Mouse (Mus musculus): ENCODE data around the gene Ddx59. TPM values are rescaled to one million over a fixed set of nuclear protein-coding genes. Genes with fewer than 3 reads are reported as not detected.

Ddx59 gene
- polyA plus RNA-seq, 1 experiment from 2014 or later = 21.9 TPM

DNA sequence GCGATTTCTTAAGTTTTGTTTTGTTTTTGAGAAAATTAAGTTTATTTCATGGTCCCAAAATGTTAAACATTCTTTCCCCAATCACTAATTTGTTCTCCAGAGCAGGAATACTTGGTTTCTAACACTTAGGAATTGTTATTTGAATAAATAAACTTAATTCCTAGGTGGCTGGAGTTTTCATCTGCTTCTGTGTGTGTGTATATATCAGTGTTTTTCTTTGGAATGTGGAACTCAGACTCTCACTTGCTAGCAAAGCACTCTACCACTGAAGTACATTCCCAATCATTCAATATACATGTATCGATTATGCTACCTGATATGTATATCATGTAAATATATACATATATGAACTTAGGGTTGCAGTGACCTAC is 670 bp downstream of the Ddx59 start:
- WGBS = 43% methylated on average over 2 of the region's 2 CpGs
- H3K9me3 ChIP-seq = no peaks in the 10 kb centered on the region
- H3K4me3 ChIP-seq = peak overlapping the region; percentile 70

DNA sequence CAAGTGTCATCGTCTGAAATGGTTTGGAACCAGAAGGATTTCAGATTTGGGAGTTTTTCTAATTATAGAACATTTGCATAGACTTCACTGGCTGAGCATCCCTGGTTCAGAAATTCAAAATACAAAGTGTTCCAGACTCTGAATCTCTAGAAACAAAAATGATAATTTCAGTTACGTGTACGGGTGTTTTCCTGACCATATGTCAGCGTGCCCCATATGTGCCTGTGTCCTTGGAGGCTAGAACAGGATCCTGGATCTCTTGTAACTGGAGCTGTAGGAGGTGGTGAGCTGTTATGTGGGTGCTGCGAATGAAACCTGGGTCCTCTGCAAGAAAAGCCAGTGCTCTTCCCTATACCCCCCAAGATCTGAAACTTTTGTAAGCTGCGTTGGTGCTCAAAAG is 3.3 kb downstream of the Ddx59 start:
- H3K4me3 ChIP-seq = no peak overlapping the region
- no peak for ATAC-seq (ENCODE audit: insufficient number of reproducible peaks, insufficient read depth, low FRiP score, low TSS enrichment, low read depth)
- H3K9me3 ChIP-seq = no peaks in the 10 kb centered on the region
- no peak overlapping the region for H3K27ac ChIP-seq
- no peak overlapping the region for H3K4me2 ChIP-seq
- 84% methylated on average over 6 of the region's 6 CpGs for WGBS
- peaks cover 28% of the 10 kb centered on the region for H3K36me3 ChIP-seq
- no peak overlapping the region for H3K9ac ChIP-seq
- H3K4me1 ChIP-seq = peaks cover 17% of the 10 kb centered on the region
- no peaks in the 10 kb centered on the region for H3K27me3 ChIP-seq

More for the DNA sequence above, 670 bp downstream of the Ddx59 start:
- Histone ChIP-seq H3K9ac (0 out of 2 replicates have a peak overlapping the region, but pooled peaks have one; percentile 88), H3K36me3 (peaks cover 15% of the 10 kb centered on the region), H3K4me1 (peaks cover 17% of the 10 kb centered on the region), H3K27ac (no peak overlapping the region), H3K27me3 (no peaks in the 10 kb centered on the region), H3K4me2 (peak overlapping the region; percentile 54)
- ATAC-seq (ENCODE audit: insufficient number of reproducible peaks, insufficient read depth, low FRiP score, low TSS enrichment, low read depth) = no peak

DNA sequence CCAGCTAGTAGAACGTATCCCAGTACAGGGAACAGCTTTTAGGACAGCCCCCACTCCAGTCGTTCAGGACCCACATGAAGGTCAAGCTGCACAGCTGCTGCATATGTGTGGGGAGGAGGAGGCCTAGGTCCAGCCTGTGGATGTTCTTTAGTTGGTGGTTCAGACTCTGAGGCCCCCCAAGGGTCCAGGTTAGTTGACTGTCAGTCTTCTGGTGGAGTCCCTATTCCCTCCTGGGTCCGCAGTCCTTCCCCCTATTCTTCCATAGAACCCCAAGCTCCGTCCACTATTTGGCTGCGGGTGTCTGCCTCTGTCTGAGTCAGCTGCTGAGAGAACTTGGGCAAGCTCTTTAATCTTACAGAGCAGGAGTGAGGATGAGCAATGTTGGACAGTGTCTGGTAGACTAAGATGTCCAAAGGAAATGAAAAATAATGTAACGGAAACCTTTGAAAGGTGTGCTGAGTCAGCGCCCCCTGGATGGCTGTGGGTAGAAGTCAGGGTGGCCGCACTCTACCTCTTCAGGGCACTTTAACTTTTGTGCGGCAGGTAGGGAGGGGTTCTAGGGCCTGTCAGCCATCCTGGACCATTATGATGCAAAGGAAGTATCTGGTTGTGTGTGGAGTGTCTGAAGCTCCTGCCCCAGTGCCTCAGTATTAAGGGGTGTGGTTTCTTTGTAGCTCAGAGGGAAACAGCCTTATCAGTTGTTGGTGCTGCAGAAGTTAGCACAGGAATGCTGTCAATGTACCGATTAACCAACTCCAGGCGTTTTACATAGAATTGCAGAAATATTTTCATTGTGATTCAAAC is 12.3 kb downstream of the Ddx59 start:
- H3K36me3 ChIP-seq = peaks cover 18% of the 10 kb centered on the region
- H3K4me2 ChIP-seq = no peak overlapping the region
- no peak overlapping the region for H3K4me3 ChIP-seq
- H3K27ac ChIP-seq = no peak overlapping the region
- no peaks in the 10 kb centered on the region for H3K9me3 ChIP-seq
- no peaks in the 10 kb centered on the region for H3K27me3 ChIP-seq
- ATAC-seq (ENCODE audit: insufficient number of reproducible peaks, insufficient read depth, low FRiP score, low TSS enrichment, low read depth) = no peak
- H3K4me1 ChIP-seq = peaks cover 8% of the 10 kb centered on the region
- no peak overlapping the region for H3K9ac ChIP-seq
- 79% methylated on average over 11 of the region's 11 CpGs for WGBS

DNA sequence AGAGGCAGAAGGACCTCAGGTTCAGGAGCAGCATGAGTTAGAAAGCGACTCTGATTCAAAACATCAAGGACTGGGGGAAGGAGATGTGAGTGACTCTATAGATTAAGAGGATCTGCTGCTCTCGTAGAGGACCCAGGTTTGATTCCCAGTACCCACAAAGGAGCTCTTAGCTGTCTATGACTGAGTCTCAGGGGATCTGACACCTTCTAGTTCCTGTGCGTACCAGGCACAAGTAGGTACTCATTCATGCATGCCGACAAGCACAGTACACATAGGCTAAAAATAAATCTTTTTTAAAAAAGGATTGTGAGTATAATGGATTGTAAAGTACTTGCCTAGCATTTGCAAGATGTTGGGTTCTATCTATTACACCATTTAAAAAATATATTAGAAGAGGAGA is 13.9 kb downstream of the Ddx59 start:
- WGBS = 88% methylated on average over 4 of the region's 4 CpGs
- no peak overlapping the region for H3K27ac ChIP-seq

DNA sequence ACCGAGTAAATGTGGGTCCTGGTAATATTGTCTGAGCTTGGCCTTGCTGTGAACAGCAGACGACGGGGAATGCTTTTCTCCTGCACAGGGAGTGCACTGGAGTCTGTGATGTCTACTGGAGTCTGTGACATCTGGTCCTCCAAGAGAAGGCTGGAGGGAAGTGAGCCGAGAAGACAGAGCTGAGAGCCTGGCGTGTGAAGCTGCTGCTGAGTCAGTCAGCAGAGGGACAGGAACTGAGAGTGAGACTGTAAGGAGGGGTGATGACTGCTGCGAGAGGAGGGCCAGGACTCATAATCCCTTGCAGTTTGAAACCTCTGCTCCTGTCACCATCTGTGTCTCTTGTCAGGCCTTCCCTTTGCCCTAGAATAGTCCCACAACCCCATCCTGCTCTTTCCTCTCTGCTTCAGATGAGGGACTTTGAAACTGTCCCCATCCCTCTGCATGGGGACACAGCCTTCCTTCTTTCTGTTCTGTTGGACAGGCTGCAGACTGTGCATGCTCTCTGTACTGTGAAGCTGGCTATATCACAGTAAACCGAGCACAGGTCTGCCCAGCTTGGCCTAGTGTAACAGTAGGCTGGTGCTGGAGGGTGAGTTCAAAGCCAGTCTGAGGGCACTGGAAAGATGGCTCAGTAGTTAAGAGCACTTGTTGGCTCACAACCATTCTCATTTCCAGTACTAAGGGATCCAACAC is 15.2 kb downstream of the Ddx59 start:
- H3K9ac ChIP-seq = no peak overlapping the region; the same call in 1 of the 2 replicates
- H3K36me3 ChIP-seq = peaks cover 28% of the 10 kb centered on the region
- H3K4me2 ChIP-seq = no peak overlapping the region
- H3K4me3 ChIP-seq = no peak overlapping the region
- no peaks in the 10 kb centered on the region for H3K9me3 ChIP-seq
- no peak overlapping the region; the same call in 1 of the 2 replicates for H3K27ac ChIP-seq
- ATAC-seq (ENCODE audit: insufficient number of reproducible peaks, insufficient read depth, low FRiP score, low TSS enrichment, low read depth) = no peak
- 55% methylated on average over 7 of the region's 7 CpGs for WGBS
- peaks cover 8% of the 10 kb centered on the region for H3K4me1 ChIP-seq
- no peaks in the 10 kb centered on the region for H3K27me3 ChIP-seq

More for the DNA sequence above, 13.9 kb downstream of the Ddx59 start:
- no peak overlapping the region for H3K4me3 ChIP-seq
- H3K36me3 ChIP-seq = peaks cover 24% of the 10 kb centered on the region
- no peak for ATAC-seq (ENCODE audit: insufficient number of reproducible peaks, insufficient read depth, low FRiP score, low TSS enrichment, low read depth)
- H3K9me3 ChIP-seq = no peaks in the 10 kb centered on the region
- peaks cover 8% of the 10 kb centered on the region for H3K4me1 ChIP-seq
- H3K9ac ChIP-seq = no peak overlapping the region
- no peak overlapping the region for H3K4me2 ChIP-seq
- no peaks in the 10 kb centered on the region for H3K27me3 ChIP-seq

DNA sequence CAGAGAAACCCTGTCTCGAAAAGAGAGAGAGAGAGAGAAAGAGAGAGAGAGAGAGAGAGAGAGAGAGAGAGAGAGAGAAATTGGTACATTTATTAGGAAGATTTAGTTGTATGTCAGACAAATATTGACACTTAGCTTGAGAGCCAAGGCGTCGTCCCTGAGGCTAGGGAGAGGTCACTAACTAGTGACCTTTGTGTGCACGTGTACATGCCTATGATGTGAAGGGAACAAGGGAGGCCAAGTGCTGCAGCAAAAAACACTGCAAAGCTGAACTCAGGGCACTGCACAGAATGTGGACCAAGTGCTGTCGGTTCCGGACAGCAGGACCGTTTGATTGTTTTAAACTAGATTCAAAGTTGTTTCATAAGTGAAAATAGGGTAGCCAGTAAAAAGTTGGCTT is 25.7 kb downstream of the Ddx59 start:
- Histone ChIP-seq H3K27ac (no peak overlapping the region), H3K9me3 (no peaks in the 10 kb centered on the region), H3K9ac (no peak overlapping the region), H3K36me3 (peaks cover 25% of the 10 kb centered on the region), H3K4me3 (no peak overlapping the region), H3K4me2 (no peak overlapping the region), H3K4me1 (0 out of 2 replicates have a peak, but pooled peaks cover 7% of the 10 kb centered on the region), H3K27me3 (no peaks in the 10 kb centered on the region)
- 69% methylated on average over 7 of the region's 7 CpGs for WGBS
- no peak for ATAC-seq (ENCODE audit: insufficient number of reproducible peaks, insufficient read depth, low FRiP score, low TSS enrichment, low read depth)

DNA sequence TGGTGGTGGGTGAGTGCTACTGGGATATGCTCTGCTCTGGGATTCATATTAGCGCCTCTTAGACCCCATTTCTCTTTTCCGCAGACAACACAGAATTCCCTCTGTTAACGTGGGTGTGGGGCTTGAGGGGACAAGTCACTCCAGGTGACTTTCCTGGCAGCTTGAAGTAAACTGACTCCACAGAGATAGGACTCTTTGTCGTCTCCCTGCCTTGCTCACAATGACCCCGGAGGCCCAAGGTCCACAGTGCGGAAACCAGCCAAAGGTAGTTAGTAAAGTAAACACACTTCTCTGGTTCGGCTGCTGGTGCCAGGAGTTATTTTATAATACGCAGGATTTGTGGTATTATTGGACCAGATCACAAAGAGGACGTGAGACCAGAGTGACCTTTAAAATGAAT is 27.7 kb downstream of the Ddx59 start:
- Histone ChIP-seq H3K27ac (no peak overlapping the region), H3K36me3 (peaks cover 13% of the 10 kb centered on the region), H3K9me3 (no peaks in the 10 kb centered on the region), H3K4me3 (no peak overlapping the region), H3K4me2 (no peak overlapping the region), H3K9ac (no peak overlapping the region), H3K4me1 (0 out of 2 replicates have a peak, but pooled peaks cover 7% of the 10 kb centered on the region), H3K27me3 (no peaks in the 10 kb centered on the region)
- WGBS = 50% methylated on average over 9 of the region's 9 CpGs
- ATAC-seq (ENCODE audit: insufficient number of reproducible peaks, insufficient read depth, low FRiP score, low TSS enrichment, low read depth) = no peak

DNA sequence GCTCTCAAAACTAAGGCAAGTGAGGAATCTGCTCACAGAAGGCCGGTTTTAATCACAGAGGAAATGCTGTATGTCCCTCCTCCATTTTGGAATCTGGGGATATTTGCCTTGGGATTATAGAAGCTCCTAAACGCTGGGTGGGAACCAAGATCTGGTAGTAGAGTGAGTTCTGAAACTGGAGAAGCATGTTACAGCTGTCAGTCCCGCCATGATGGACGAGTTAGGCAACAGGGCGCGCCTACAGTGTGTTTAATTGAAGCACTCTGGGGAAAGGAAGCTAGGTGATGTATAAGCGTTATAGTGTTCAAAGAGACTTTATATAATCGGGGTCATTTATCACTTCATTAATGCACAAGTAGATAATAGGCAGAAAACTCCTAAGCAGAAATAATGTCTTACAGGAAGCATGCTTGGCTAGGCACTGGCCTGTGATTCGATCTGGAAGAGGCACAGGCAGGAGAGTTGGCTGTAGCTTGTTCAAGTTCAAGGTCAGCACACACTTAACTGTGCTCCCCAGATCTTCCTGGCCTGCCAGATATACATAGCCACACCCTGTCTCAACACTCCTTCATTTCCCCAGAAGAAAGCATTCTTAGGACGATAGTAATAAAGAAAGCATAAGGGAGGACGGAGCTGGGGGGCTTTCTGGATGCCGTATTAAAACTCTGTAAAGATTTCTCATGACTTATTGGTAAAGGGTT is 29.6 kb downstream of the Ddx59 start:
- no peak overlapping the region for H3K9ac ChIP-seq
- no peak overlapping the region for H3K4me3 ChIP-seq
- H3K27ac ChIP-seq = no peak overlapping the region
- H3K27me3 ChIP-seq = no peaks in the 10 kb centered on the region
- no peak for ATAC-seq (ENCODE audit: insufficient number of reproducible peaks, insufficient read depth, low FRiP score, low TSS enrichment, low read depth)
- 78% methylated on average over 12 of the region's 12 CpGs for WGBS
- H3K36me3 ChIP-seq = peaks cover 9% of the 10 kb centered on the region
- H3K9me3 ChIP-seq = no peaks in the 10 kb centered on the region
- no peak overlapping the region for H3K4me2 ChIP-seq
- 0 out of 2 replicates have a peak, but pooled peaks cover 2% of the 10 kb centered on the region for H3K4me1 ChIP-seq

DNA sequence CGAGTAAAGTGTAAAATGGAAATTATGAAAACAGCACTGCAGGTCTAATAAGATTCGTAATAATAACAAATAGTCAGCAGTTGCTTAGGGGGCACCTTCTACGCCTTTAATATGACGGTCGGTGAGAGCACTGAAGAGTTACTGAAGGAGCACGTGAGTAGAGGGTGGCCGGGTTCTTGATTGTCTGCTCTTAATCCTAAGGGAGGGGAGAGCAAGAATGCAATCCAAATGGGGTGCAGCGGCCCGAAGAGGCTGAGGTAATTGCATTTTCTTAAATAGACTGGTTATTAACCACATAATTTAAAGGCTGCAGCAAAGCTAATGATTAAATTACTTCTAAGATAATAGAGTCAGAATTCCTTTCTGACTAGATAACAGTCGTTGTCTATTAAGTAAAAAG is 31.9 kb downstream of the Ddx59 start:
- no peaks in the 10 kb centered on the region for H3K27me3 ChIP-seq
- H3K9ac ChIP-seq = no peak overlapping the region
- whole genome bisulfite sequencing = 62% methylated on average over 10 of the region's 10 CpGs
- H3K9me3 ChIP-seq = no peaks in the 10 kb centered on the region
- H3K4me3 ChIP-seq = no peak overlapping the region
- H3K36me3 ChIP-seq = no peaks in the 10 kb centered on the region
- ATAC-seq (ENCODE audit: insufficient number of reproducible peaks, insufficient read depth, low FRiP score, low TSS enrichment, low read depth) = no peak
- no peak overlapping the region for H3K27ac ChIP-seq
- H3K4me1 ChIP-seq = 0 out of 2 replicates have a peak, but pooled peaks cover 2% of the 10 kb centered on the region
- H3K4me2 ChIP-seq = no peak overlapping the region

DNA sequence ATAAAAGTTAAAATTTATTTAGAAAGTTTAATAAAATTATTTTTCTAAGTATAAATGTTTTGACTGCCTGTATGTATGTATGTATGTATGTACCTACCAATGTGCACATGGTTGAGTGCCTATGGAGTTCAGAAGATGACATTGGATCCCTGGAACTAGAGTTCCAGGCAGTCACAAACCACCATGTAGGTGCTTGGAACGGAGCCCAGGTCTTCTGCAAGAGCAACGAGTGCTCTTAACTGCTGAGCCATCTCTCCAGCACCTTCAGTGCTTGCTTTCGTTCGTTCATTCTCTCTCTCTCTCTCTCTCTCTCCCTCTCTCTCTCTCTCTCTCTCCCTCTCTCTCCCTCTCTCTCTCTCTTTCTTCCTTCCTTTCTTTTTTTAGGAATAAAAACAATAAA is 32.3 kb downstream of the Ddx59 start:
- Histone ChIP-seq H3K27ac (no peak overlapping the region), H3K36me3 (no peaks in the 10 kb centered on the region), H3K4me2 (no peak overlapping the region), H3K27me3 (no peaks in the 10 kb centered on the region), H3K9ac (no peak overlapping the region), H3K4me3 (no peak overlapping the region), H3K4me1 (0 out of 2 replicates have a peak, but pooled peaks cover 2% of the 10 kb centered on the region), H3K9me3 (no peaks in the 10 kb centered on the region)
- 65% methylated on average over 4 of the region's 4 CpGs for WGBS
- ATAC-seq (ENCODE audit: insufficient number of reproducible peaks, insufficient read depth, low FRiP score, low TSS enrichment, low read depth) = no peak

DNA sequence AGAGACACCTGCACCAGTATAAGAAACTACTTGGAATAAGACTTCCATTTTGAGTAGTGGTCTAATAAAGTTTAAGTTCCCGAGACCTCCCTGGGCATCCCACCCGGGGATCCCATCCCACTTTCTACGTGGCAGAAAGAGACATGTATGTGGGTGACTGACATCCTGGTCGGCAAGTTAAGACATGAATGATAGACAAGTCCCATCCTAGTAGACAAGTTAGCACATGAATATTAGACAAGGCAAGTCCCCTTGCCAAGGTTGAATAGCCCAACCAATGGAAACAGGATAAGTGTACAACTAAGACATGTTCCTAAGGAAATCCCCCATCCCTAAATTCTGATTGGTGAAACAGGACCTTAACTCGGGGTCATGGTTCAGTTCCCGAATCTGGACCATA is 34.5 kb downstream of the Ddx59 start:
- WGBS = 89% methylated on average over 6 of the region's 6 CpGs
- Histone ChIP-seq H3K4me3 (no peak overlapping the region), H3K9ac (no peak overlapping the region), H3K27me3 (no peaks in the 10 kb centered on the region; the same call in 1 of the 2 replicates), H3K27ac (no peak overlapping the region), H3K36me3 (no peaks in the 10 kb centered on the region), H3K4me2 (no peak overlapping the region), H3K4me1 (no peaks in the 10 kb centered on the region), H3K9me3 (no peaks in the 10 kb centered on the region)
- ATAC-seq (ENCODE audit: insufficient number of reproducible peaks, insufficient read depth, low FRiP score, low TSS enrichment, low read depth) = no peak
